Mouse (Mus musculus): ENCODE measurements around the gene Atcay. TPM values are rescaled to one million over a fixed set of nuclear protein-coding genes. Genes with fewer than 3 reads are reported as not detected.

The Atcay gene
- polyA plus RNA-seq, 1 experiment from 2014 or later, result 102 TPM

DNA sequence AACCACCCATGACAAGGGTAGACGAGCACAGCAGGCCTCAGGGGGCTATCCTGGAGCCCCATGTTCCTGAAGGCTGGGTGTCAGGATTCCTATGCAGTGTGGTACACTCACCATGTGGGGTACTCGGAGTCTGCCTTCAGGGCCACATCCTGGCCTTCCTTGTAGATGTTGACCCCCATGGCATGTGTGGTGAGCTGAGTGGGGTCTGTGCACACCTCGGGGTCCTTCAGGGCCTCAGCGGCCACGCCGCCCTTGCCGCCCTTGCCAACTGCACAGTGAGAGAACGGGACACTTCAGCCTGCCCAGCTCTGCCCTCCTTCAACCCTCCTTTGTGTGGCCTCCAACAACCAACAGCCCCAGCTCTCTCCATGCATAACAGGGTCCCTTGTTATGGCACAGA is 34.9 kb upstream of the Atcay start:
- Histone ChIP-seq H3K4me2 (ENCODE audit: low read length) (peak overlapping the region; percentile 67), H3K27me3 (ENCODE audit: control insufficient read depth, insufficient read depth, low read depth, low read length) (peaks cover 2% of the 10 kb centered on the region; the same call in 1 of the 2 replicates), H3K4me3 (ENCODE audit: low read depth, low read length) (no peak overlapping the region), H3K9ac (ENCODE audit: low read depth, low read length) (0 out of 2 replicates have a peak overlapping the region, but pooled peaks have one; percentile 84), H3K27ac (ENCODE audit: low read length) (no peak overlapping the region), H3K9me3 (replicated peaks; ENCODE audit: control insufficient read depth, low read length, poor library complexity, severe bottlenecking) (0 out of 2 replicates have a peak, but pooled peaks cover under 1% of the 10 kb centered on the region), H3K4me1 (ENCODE audit: control insufficient read depth, insufficient read depth, low read length) (peaks cover 14% of the 10 kb centered on the region), H3K36me3 (ENCODE audit: control insufficient read depth, insufficient read depth, low read length) (peaks cover 8% of the 10 kb centered on the region; the same call in 1 of the 2 replicates)
- no peak for ATAC-seq
- 97% methylated on average over 8 of the region's 8 CpGs for WGBS

DNA sequence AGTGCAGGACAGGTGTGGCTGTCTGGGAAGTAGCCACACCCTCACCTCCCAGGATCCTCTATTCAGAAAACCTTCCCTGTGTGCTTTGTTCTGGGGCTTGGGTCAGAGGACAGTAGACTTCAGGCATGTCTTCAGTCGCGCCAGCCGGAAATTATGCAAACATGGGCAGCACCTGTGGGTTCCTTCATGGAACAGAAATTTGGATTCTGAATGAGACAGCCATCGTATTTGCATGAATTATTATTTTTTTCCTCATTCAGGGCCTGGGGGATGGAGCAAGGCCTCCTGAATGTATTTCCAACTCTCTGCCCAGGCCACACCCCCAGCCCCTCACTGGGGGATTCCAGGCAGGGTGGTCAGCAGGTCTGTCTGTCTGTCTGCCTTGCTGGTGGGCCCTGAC is 30.4 kb upstream of the Atcay start:
- H3K4me3 ChIP-seq (ENCODE audit: low read depth, low read length), result no peak overlapping the region
- no peak for ATAC-seq
- no peak overlapping the region for H3K4me2 ChIP-seq (ENCODE audit: low read length)
- no peak overlapping the region for H3K27ac ChIP-seq (ENCODE audit: low read length)
- H3K4me1 ChIP-seq (ENCODE audit: control insufficient read depth, insufficient read depth, low read length), result peaks cover 23% of the 10 kb centered on the region
- H3K9ac ChIP-seq (ENCODE audit: low read depth, low read length), result no peak overlapping the region
- 0 out of 2 replicates have a peak, but pooled peaks cover 3% of the 10 kb centered on the region for H3K9me3 ChIP-seq (replicated peaks; ENCODE audit: control insufficient read depth, low read length, poor library complexity, severe bottlenecking)
- 93% methylated on average over 4 of the region's 4 CpGs for WGBS
- H3K36me3 ChIP-seq (ENCODE audit: control insufficient read depth, insufficient read depth, low read length), result peaks cover 8% of the 10 kb centered on the region; the same call in 1 of the 2 replicates
- peaks cover 28% of the 10 kb centered on the region for H3K27me3 ChIP-seq (ENCODE audit: control insufficient read depth, insufficient read depth, low read depth, low read length)

DNA sequence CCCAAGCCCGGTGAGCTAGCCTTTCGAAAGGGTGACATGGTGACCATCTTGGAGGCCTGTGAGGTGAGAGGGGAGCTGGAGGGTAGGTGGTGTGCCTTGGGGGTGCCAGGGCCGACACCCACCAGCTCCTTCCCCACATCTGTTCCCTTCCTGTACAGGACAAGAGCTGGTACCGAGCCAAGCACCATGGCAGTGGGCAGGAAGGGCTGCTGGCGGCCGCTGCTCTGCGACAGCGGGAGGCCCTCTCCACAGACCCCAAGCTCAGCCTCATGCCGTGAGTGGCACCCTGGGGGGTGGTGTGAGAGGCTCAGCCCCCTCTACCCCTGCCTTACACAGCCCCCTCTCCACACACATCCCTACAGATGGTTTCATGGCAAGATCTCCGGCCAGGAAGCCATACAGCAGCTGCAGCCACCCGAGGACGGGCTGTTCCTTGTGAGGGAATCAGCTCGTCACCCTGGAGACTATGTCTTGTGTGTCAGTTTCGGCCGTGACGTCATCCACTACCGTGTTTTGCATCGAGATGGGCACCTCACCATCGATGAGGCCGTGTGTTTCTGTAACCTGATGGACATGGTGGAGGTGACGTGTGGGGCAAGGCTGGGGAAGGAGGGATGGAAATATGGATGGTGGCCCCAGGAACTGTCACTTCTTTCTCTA is 28.7 kb upstream of the Atcay start:
- Histone ChIP-seq H3K27me3 (ENCODE audit: control insufficient read depth, insufficient read depth, low read depth, low read length) (peaks cover 28% of the 10 kb centered on the region), H3K4me2 (ENCODE audit: low read length) (peak overlapping the region; percentile 21; the same call in 1 of the 2 replicates), H3K9me3 (replicated peaks; ENCODE audit: control insufficient read depth, low read length, poor library complexity, severe bottlenecking) (0 out of 2 replicates have a peak, but pooled peaks cover 3% of the 10 kb centered on the region), H3K4me1 (ENCODE audit: control insufficient read depth, insufficient read depth, low read length) (peaks cover 16% of the 10 kb centered on the region), H3K27ac (ENCODE audit: low read length) (no peak overlapping the region), H3K4me3 (ENCODE audit: low read depth, low read length) (no peak overlapping the region), H3K9ac (ENCODE audit: low read depth, low read length) (0 out of 2 replicates have a peak overlapping the region, but pooled peaks have one; percentile 2), H3K36me3 (ENCODE audit: control insufficient read depth, insufficient read depth, low read length) (0 out of 2 replicates have a peak, but pooled peaks cover 4% of the 10 kb centered on the region)
- ATAC-seq, result 0 out of 2 replicates have a peak, but pooled peaks have one; percentile 9
- WGBS, result 42% methylated on average over 21 of the region's 21 CpGs

GRCm38 (mm10) chr10:81257158-81258039 is 26.8 kb upstream of the Atcay start:
- Histone ChIP-seq H3K36me3 (ENCODE audit: control insufficient read depth, insufficient read depth, low read length) (0 out of 2 replicates have a peak, but pooled peaks cover 4% of the 10 kb centered on the region), H3K27ac (ENCODE audit: low read length) (no peak overlapping the region), H3K9ac (ENCODE audit: low read depth, low read length) (peak overlapping the region; percentile 77), H3K4me2 (ENCODE audit: low read length) (peak overlapping the region; percentile 91), H3K9me3 (replicated peaks; ENCODE audit: control insufficient read depth, low read length, poor library complexity, severe bottlenecking) (0 out of 2 replicates have a peak, but pooled peaks cover 3% of the 10 kb centered on the region), H3K4me1 (ENCODE audit: control insufficient read depth, insufficient read depth, low read length) (peaks cover 23% of the 10 kb centered on the region), H3K4me3 (ENCODE audit: low read depth, low read length) (peak overlapping the region; percentile 65), H3K27me3 (ENCODE audit: control insufficient read depth, insufficient read depth, low read depth, low read length) (peaks cover 28% of the 10 kb centered on the region)
- no peak for ATAC-seq
- under 1% methylated on average over 62 of the region's 62 CpGs for WGBS

- WGBS, result 56% methylated on average over 1 of the region's 1 CpGs
- peaks cover 29% of the 10 kb centered on the region for H3K27me3 ChIP-seq (ENCODE audit: control insufficient read depth, insufficient read depth, low read depth, low read length)
- no peak for ATAC-seq
- H3K27ac ChIP-seq (ENCODE audit: low read length), result no peak overlapping the region
- no peak overlapping the region for H3K4me2 ChIP-seq (ENCODE audit: low read length)
- H3K4me3 ChIP-seq (ENCODE audit: low read depth, low read length), result no peak overlapping the region
- H3K36me3 ChIP-seq (ENCODE audit: control insufficient read depth, insufficient read depth, low read length), result no peaks in the 10 kb centered on the region
- no peak overlapping the region for H3K9ac ChIP-seq (ENCODE audit: low read depth, low read length)
- H3K9me3 ChIP-seq (replicated peaks; ENCODE audit: control insufficient read depth, low read length, poor library complexity, severe bottlenecking), result no peaks in the 10 kb centered on the region
- H3K4me1 ChIP-seq (ENCODE audit: control insufficient read depth, insufficient read depth, low read length), result peaks cover 22% of the 10 kb centered on the region
Measured at GRCm38 (mm10) chr10:81254886-81255285, 24.3 kb upstream of the Atcay start.

GRCm38 (mm10) chr10:81252424-81253419 is 22.1 kb upstream of the Atcay start, which contains the start of gene Matk:
Gene Matk, plus strand, starts transcription at chr10:81252935.
- Histone ChIP-seq H3K36me3 (ENCODE audit: control insufficient read depth, insufficient read depth, low read length) (peaks cover 3% of the 10 kb centered on the region), H3K27ac (ENCODE audit: low read length) (peak within 1 kb of the TSS; percentile 65), H3K4me1 (ENCODE audit: control insufficient read depth, insufficient read depth, low read length) (peaks cover 10% of the 10 kb centered on the region), H3K27me3 (ENCODE audit: control insufficient read depth, insufficient read depth, low read depth, low read length) (peaks cover 15% of the 10 kb centered on the region), H3K9me3 (replicated peaks; ENCODE audit: control insufficient read depth, low read length, poor library complexity, severe bottlenecking) (no peaks in the 10 kb centered on the region), H3K9ac (ENCODE audit: low read depth, low read length) (peak within 1 kb of the TSS; percentile 66), H3K4me3 (ENCODE audit: low read depth, low read length) (peak within 1 kb of the TSS; percentile 41), H3K4me2 (ENCODE audit: low read length) (peak within 1 kb of the TSS; percentile 76)
- ATAC-seq, result peak; percentile 84
- WGBS, result 7% methylated on average over 43 of the region's 44 CpGs

- H3K9ac ChIP-seq (ENCODE audit: low read depth, low read length), result no peak overlapping the region
Measured at GRCm38 (mm10) chr10:81249442-81249841, 18.8 kb upstream of the Atcay start.

DNA sequence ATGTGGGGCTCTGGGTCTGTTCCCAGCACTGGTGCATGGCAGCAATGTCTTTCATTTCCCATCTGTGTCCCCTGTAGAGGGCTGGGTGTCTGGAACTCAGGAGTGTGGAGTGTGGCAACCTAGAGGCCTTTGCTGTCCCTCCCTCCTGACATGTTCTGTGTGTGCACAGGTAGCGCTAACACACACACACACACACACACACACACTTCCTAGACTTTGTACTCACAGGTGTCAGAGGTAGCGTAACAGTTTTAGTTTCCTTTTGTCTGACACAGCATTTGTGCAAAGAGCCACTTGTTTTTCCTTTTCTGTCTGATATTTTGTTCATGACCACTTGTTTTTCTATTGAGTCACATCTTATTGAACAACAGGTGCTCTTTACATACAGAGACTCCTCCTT is 17.2 kb upstream of the Atcay start:
- no peak overlapping the region for H3K4me3 ChIP-seq (ENCODE audit: low read depth, low read length)
- WGBS, result 94% methylated on average over 2 of the region's 2 CpGs
- H3K9ac ChIP-seq (ENCODE audit: low read depth, low read length), result no peak overlapping the region
- H3K27ac ChIP-seq (ENCODE audit: low read length), result no peak overlapping the region
- no peak overlapping the region for H3K4me2 ChIP-seq (ENCODE audit: low read length)
- H3K36me3 ChIP-seq (ENCODE audit: control insufficient read depth, insufficient read depth, low read length), result peaks cover 6% of the 10 kb centered on the region
- peaks cover 8% of the 10 kb centered on the region for H3K27me3 ChIP-seq (ENCODE audit: control insufficient read depth, insufficient read depth, low read depth, low read length)
- H3K4me1 ChIP-seq (ENCODE audit: control insufficient read depth, insufficient read depth, low read length), result peaks cover 4% of the 10 kb centered on the region
- H3K9me3 ChIP-seq (replicated peaks; ENCODE audit: control insufficient read depth, low read length, poor library complexity, severe bottlenecking), result no peaks in the 10 kb centered on the region
- no peak for ATAC-seq

More at GRCm38 (mm10) chr10:81249442-81249841, 18.8 kb upstream of the Atcay start:
- Histone ChIP-seq H3K4me3 (ENCODE audit: low read depth, low read length) (no peak overlapping the region), H3K27ac (ENCODE audit: low read length) (no peak overlapping the region), H3K9me3 (replicated peaks; ENCODE audit: control insufficient read depth, low read length, poor library complexity, severe bottlenecking) (no peaks in the 10 kb centered on the region), H3K4me2 (ENCODE audit: low read length) (no peak overlapping the region), H3K4me1 (ENCODE audit: control insufficient read depth, insufficient read depth, low read length) (peaks cover 7% of the 10 kb centered on the region), H3K36me3 (ENCODE audit: control insufficient read depth, insufficient read depth, low read length) (peaks cover 5% of the 10 kb centered on the region), H3K27me3 (ENCODE audit: control insufficient read depth, insufficient read depth, low read depth, low read length) (peaks cover 8% of the 10 kb centered on the region)
- 85% methylated on average over 8 of the region's 8 CpGs for WGBS
- ATAC-seq, result no peak

All from midbrain, embryonic 16.5 days (tissue).